15 mouse cellular contexts compared by ENCODE assay signal in genomic region chr9:115934288-115934687, GRCm38 (mm10). TPM values are rescaled to one million over a fixed set of nuclear protein-coding genes. Genes with fewer than 3 reads are reported as not detected.
"Had no signal": no experiment of that assay in that cellular context is flagged by ENCODE, and none has a peak within 500 bp of the region (broad histone marks: within the 10 kb centered on the region; RNA-seq: fewer than 3 reads in every experiment).

No protein-coding gene starts in this region.

- DNase-seq: kidney, adult 18-20 months; kidney, postnatal 25 days; lung, embryonic 14.5 days; lung, postnatal 10 days; lung, postnatal 4 days; retina, postnatal 1 day; thymus, postnatal 36 days had no signal

- ATAC-seq: liver, embryonic 12.5 days; midbrain, embryonic 15.5 days had no signal

- H3K4me1 ChIP-seq: kidney, embryonic 15.5 days; liver, embryonic 12.5 days; midbrain, embryonic 10.5 days; midbrain, embryonic 15.5 days had no signal

- H3K27me3 ChIP-seq: kidney, embryonic 15.5 days; limb, embryonic 15.5 days; liver, embryonic 12.5 days; midbrain, embryonic 15.5 days; neural tube, embryonic 13.5 days had no signal

- H3K36me3 ChIP-seq: kidney, embryonic 15.5 days; limb, embryonic 15.5 days; liver, embryonic 12.5 days; midbrain, embryonic 10.5 days; midbrain, embryonic 15.5 days; neural tube, embryonic 13.5 days had no signal

- H3K9me3 ChIP-seq: kidney, embryonic 15.5 days; limb, embryonic 15.5 days; liver, embryonic 12.5 days; midbrain, embryonic 10.5 days; midbrain, embryonic 15.5 days; neural tube, embryonic 13.5 days had no signal

- H3K4me3 ChIP-seq: kidney, embryonic 15.5 days; left cerebral cortex, adult 2 months; limb, embryonic 15.5 days; liver, embryonic 12.5 days; midbrain, embryonic 10.5 days; midbrain, embryonic 15.5 days; neural tube, embryonic 13.5 days had no signal

- H3K27ac ChIP-seq: kidney, embryonic 15.5 days; limb, embryonic 15.5 days; liver, embryonic 12.5 days; midbrain, embryonic 10.5 days; midbrain, embryonic 15.5 days had no signal

- H3K4me2 ChIP-seq: kidney, embryonic 15.5 days; limb, embryonic 15.5 days; liver, embryonic 12.5 days; lung, embryonic 14.5 days; midbrain, embryonic 15.5 days; neural tube, embryonic 13.5 days had no signal

- H3K9ac ChIP-seq: kidney, embryonic 15.5 days; limb, embryonic 15.5 days; liver, embryonic 12.5 days; lung, embryonic 14.5 days; midbrain, embryonic 15.5 days; neural tube, embryonic 13.5 days had no signal

RNA-seq across cellular contexts. Expression of gene Gadl1, which starts 25.0 kb away (rescaled TPM):
- polyA plus RNA-seq: small intestine, adult 2 months had no signal
